Mouse (Mus musculus) heart, adult 2 months (tissue): ENCODE results near the gene Wdr38. TPM values are rescaled to one million over a fixed set of nuclear protein-coding genes. Genes with fewer than 3 reads are reported as not detected.

ENCODE experiments used
- DNase-seq, 2 experiments: peaks; one replicate each; pipeline ENCODE4 v3.0.0; 2021
- H3K27ac ChIP-seq: fragments of 200-600 bp; 2 replicates; pipeline ENCODE4 v1.8.1; 2022
- H3K27me3 ChIP-seq: fragments of 200-500 bp; 2 replicates; pipeline ENCODE4 v1.6.1; 2012; ENCODE audit warnings: mild to moderate bottlenecking, low read length, inconsistent platforms, mixed read lengths; ENCODE audit not compliant: control insufficient read depth, insufficient read depth
- H3K36me3 ChIP-seq: fragments of 200-500 bp; 2 replicates; pipeline ENCODE4 v1.6.1; 2012; ENCODE audit warnings: low read length, inconsistent platforms; ENCODE audit not compliant: control insufficient read depth, insufficient read depth
- H3K4me1 ChIP-seq: fragments of 200-500 bp; 2 replicates; pipeline ENCODE4 v1.6.1; 2011; ENCODE audit warnings: low read length; ENCODE audit not compliant: control insufficient read depth, insufficient read depth
- H3K4me3 ChIP-seq: fragments of 200-600 bp; 2 replicates; pipeline ENCODE4 v1.8.1; 2022
- H3K79me2 ChIP-seq: fragments of 200-500 bp; replicated peaks from 2 replicates; pipeline ENCODE4 v1.6.1; 2012; ENCODE audit warnings: mild to moderate bottlenecking, inconsistent platforms, low read length, moderate library complexity, mixed read lengths; ENCODE audit not compliant: control insufficient read depth, insufficient read depth
- H3K9ac ChIP-seq: fragments of 200-500 bp; 2 replicates; pipeline ENCODE4 v1.6.1; 2012; ENCODE audit warnings: low read depth, mild to moderate bottlenecking, control low read depth, inconsistent platforms, low read length, mixed read lengths
- CTCF ChIP-seq: fragments of 200-600 bp; IDR thresholded peaks from 2 replicates; pipeline ENCODE4 v1.8.1; 2022; ENCODE audit warnings: antibody characterized with exemption, mild to moderate bottlenecking, moderate library complexity
- EP300 ChIP-seq: fragments of 200-500 bp; IDR thresholded peaks from 2 replicates; pipeline ENCODE4 v1.6.1; 2011; ENCODE audit warnings: low read depth, low read length, control low read depth; ENCODE audit not compliant: insufficient read depth
- POLR2A ChIP-seq: fragments of 200-500 bp; IDR thresholded peaks from 2 replicates; pipeline ENCODE4 v1.6.1; 2011; ENCODE audit warnings: mild to moderate bottlenecking, low read depth, low read length, control low read depth; ENCODE audit not compliant: insufficient read depth
- WGBS: fragments of 180-500 bp; shearing (Covaris S2); methylation state at CpG from one replicate; pipeline ENCODE4 v1.1.7; 2018; 5-methylcytosine and 5-hydroxymethylcytosine counted together
- intact Hi-C: fragments of 180-260 bp; cut with DNase I; formaldehyde crosslinking; loops from one replicate; pipeline ENCODE4 v1.15.1; 2025
- polyA plus RNA-seq: library from polyadenylated mRNA; depleted of rRNA; stranded (reverse); fragments of >200 nt; gene quantifications from 2 replicates; pipeline ENCODE4 v1.2.3, GENCODE M21; 2012
- total RNA-seq, 2 experiments: library from RNA; stranded (reverse); gene quantifications; 2 replicates each; pipeline ENCODE4 v1.2.3; 2021

Wdr38 gene
- total and polyA plus RNA-seq, 3 experiments = 0.20 to 0.59 TPM; not detected in 1

DNA sequence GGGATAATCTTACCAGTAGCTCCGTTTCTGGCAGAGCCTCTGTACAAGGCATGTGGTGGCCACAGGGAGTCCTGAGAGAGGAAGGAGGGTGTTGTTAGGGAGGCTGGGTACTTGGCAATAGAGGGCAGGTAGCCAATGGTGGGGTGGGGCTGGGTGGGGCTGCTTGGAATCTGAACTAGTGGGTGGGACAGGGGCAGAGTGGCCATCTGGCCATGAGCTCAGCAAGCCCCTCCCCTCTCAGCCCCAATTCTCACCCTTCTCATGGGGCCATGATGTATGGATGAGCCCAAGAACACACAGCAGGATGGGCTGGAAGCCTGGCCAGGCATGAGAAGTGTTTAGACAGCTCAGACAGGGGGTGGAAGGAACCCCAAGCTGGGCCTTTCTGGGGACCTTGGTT, 9.9 kb upstream of the Wdr38 start:
- Histone ChIP-seq H3K4me1 (peaks cover 2% of the 10 kb centered on the region; the same call in 1 of the 2 replicates), H3K36me3 (no peaks in the 10 kb centered on the region), H3K27ac (no peak overlapping the region), H3K4me3 (no peak overlapping the region), H3K79me2 (no peaks in the 10 kb centered on the region), H3K9ac (no peak overlapping the region), H3K27me3 (no peaks in the 10 kb centered on the region)
- intact Hi-C loops = no loop called here
- DNase-seq = no peak
- 68% methylated on average over 1 of the region's 1 CpGs for WGBS
- TF ChIP-seq POLR2A (no peak), EP300 (no peak), CTCF (no peak)

DNA sequence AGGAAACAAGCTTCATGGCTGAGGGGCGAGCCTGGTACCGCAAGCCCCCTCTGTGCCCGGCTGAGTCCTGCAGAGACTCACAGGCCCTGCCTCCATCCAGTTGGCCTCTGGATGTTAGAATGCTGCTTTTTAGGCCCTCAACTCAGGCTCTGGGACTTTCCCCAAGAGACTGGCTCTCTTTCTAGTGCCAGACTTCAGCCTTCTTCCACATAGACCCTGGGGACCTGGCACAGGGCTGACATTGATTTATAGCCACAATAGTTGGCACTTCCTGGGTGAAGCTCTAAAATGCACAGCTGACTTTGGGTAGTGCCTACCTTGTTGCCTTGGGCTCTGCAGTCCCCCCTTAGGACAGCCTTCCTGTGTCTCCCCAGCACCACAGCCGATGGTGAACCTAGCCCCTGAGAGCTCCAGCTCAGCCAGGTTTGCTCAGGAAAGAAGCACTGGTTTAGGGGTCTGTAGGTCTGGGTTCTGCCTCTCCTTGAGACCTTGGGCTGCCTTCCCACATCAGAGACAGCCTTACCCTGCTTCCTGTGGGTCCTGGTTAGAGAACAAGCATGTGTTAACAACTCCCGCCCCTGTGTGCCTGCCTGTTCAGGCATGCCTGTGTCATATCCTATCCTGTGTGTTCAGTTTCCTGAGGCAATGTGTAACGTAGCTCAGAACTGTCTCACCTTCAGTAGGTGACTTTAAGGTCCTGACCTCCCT, 9.3 kb upstream of the Wdr38 start:
- H3K36me3 ChIP-seq = no peaks in the 10 kb centered on the region
- TF ChIP-seq EP300 = no peak
- no peak for TF ChIP-seq CTCF
- no peak for TF ChIP-seq POLR2A
- WGBS = 84% methylated on average over 6 of the region's 6 CpGs
- H3K27me3 ChIP-seq = no peaks in the 10 kb centered on the region
- intact Hi-C loops = no loop called here
- peaks cover 2% of the 10 kb centered on the region; the same call in 1 of the 2 replicates for H3K4me1 ChIP-seq
- H3K9ac ChIP-seq = no peak overlapping the region
- H3K4me3 ChIP-seq = no peak overlapping the region
- H3K27ac ChIP-seq = no peak overlapping the region
- DNase-seq = no peak
- H3K79me2 ChIP-seq = no peaks in the 10 kb centered on the region

DNA sequence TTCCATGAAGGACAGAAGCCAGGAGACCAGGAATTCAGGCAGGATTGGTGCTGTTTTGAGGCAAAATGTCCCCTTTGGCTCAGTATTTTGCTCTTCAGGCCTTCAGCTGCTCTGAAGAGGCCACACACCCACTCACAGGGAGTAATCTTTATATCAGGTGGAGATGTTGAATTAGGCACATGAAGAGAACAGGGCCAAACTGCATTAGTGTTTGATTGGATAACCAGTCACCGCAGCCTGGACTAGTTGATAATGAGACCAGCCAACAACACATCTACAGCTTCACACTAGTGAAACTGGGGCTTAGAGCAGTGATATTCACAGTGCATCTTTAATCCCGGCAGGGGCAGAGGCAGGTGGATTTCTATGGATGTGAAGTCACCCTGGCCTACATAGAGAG, 8.3 kb upstream of the Wdr38 start:
- no peaks in the 10 kb centered on the region for H3K36me3 ChIP-seq
- H3K4me1 ChIP-seq = peaks cover 2% of the 10 kb centered on the region; the same call in 1 of the 2 replicates
- TF ChIP-seq EP300 (no peak), POLR2A (no peak), CTCF (no peak)
- no peak overlapping the region for H3K4me3 ChIP-seq
- 87% methylated on average over 2 of the region's 2 CpGs for WGBS
- H3K27me3 ChIP-seq = no peaks in the 10 kb centered on the region
- no peak overlapping the region for H3K9ac ChIP-seq
- no peak for DNase-seq
- H3K27ac ChIP-seq = no peak overlapping the region
- no peaks in the 10 kb centered on the region for H3K79me2 ChIP-seq
- intact Hi-C loops = no loop called here

DNA sequence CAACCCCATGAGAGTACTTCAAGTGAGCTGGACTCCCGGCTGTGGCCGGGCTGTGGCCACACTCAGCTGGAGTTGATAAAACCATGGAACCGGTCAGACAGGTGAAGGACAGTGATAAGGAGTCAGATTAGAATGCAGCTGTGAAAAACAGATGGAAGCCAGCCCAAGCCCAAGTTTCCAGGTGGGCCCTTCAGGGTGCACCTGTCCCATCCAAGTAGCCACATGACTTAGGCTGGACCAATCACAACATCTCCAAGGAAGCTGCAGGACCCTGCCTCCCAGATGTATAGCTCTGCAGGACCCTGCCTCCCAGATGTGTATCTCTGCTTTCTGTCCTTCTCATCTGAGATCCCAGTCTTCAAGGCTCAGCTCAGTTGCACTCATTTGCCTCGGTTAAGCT, 5.3 kb upstream of the Wdr38 start:
- Histone ChIP-seq H3K36me3 (no peaks in the 10 kb centered on the region), H3K9ac (no peak overlapping the region), H3K27me3 (no peaks in the 10 kb centered on the region), H3K79me2 (no peaks in the 10 kb centered on the region), H3K27ac (no peak overlapping the region), H3K4me1 (no peaks in the 10 kb centered on the region), H3K4me3 (no peak overlapping the region)
- intact Hi-C loops = no loop called here
- TF ChIP-seq POLR2A (no peak), CTCF (no peak), EP300 (no peak)
- no peak for DNase-seq
- 65% methylated on average over 4 of the region's 4 CpGs for WGBS

DNA sequence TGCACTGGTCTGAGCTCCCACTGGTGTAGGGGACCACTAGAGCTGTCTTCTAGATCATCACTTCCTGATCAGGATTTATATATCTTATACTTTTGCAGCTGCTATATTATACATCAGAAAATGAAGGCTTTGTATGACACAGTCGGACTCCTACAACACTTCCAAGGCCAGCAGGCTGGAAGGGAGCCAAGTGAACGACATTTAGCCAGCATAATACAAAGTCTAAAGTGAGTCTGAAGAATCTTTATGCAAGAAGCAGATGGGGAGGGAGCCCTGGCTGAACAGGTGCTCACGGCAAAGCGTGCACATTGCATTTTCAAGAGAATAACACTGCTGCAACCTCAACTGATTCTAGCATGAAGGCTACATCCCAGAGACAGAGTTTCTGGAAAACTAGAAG, 4.8 kb upstream of the Wdr38 start:
- no peaks in the 10 kb centered on the region for H3K4me1 ChIP-seq
- no peaks in the 10 kb centered on the region for H3K36me3 ChIP-seq
- no peak for TF ChIP-seq EP300
- no peak for TF ChIP-seq POLR2A
- no peak for TF ChIP-seq CTCF
- WGBS = 34% methylated on average over 4 of the region's 4 CpGs
- no peak overlapping the region for H3K9ac ChIP-seq
- intact Hi-C loops = no loop called here
- no peaks in the 10 kb centered on the region for H3K79me2 ChIP-seq
- H3K4me3 ChIP-seq = no peak overlapping the region
- no peak for DNase-seq
- H3K27me3 ChIP-seq = no peaks in the 10 kb centered on the region
- no peak overlapping the region for H3K27ac ChIP-seq

DNA sequence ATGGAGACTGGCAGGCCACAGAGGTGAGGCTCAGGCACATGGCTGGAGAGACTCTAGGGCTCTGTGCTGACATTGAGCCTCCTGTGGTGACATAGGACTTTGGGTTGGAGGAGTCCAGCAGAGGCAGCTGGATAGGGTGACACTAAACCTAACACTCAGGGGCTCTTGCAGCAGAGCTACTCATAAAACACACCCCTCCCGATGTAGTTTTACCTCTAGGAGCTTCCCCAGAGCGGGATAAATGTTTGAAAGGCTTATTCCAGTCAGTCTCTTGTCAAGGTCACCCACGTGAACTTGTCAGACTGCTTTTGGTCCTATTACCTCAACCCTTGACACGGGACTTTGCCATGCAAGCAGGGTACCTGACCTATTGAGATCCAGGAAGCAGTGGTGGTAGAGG, 2.1 kb downstream of the Wdr38 start:
- intact Hi-C loops = loop anchor here (5.0 kb wide), 1 partner anchor 202 kb away; no protein-coding TSS in a partner anchor
- no peak for DNase-seq
- Histone ChIP-seq H3K4me3 (no peak overlapping the region), H3K79me2 (no peaks in the 10 kb centered on the region), H3K36me3 (peaks cover 6% of the 10 kb centered on the region; the same call in 1 of the 2 replicates), H3K4me1 (peaks cover 5% of the 10 kb centered on the region), H3K9ac (no peak overlapping the region), H3K27ac (no peak overlapping the region), H3K27me3 (no peaks in the 10 kb centered on the region)
- no peak for TF ChIP-seq CTCF
- TF ChIP-seq EP300 = no peak
- no peak for TF ChIP-seq POLR2A
- 56% methylated on average over 4 of the region's 4 CpGs for WGBS
